Mouse (Mus musculus) testis, adult 2 months (tissue): Measurements from ENCODE around the gene Scarf1. TPM values are rescaled to one million over a fixed set of nuclear protein-coding genes. Genes with fewer than 3 reads are reported as not detected.
A peak's percentile ranks its signal among the peaks of the same experiment; 100 is the strongest.

Source experiments
- H3K27ac ChIP-seq: fragments of 200-500 bp; 2 replicates; pipeline ENCODE4 v1.5.1; 2012; ENCODE audit warnings: low read depth, low read length; ENCODE audit not compliant: control insufficient read depth, insufficient read depth
- H3K27me3 ChIP-seq: fragments of 200-500 bp; 2 replicates; pipeline ENCODE4 v1.6.1; 2012; ENCODE audit warnings: mild to moderate bottlenecking, low read length, moderate library complexity; ENCODE audit not compliant: control insufficient read depth, insufficient read depth
- H3K36me3 ChIP-seq: fragments of 200-500 bp; 2 replicates; pipeline ENCODE4 v1.6.1; 2012; ENCODE audit warnings: mild to moderate bottlenecking, low read length; ENCODE audit not compliant: control insufficient read depth, insufficient read depth
- H3K4me1 ChIP-seq: fragments of 200-500 bp; 2 replicates; pipeline ENCODE4 v1.6.1; 2012; ENCODE audit warnings: low read length; ENCODE audit not compliant: control insufficient read depth, insufficient read depth
- H3K4me3 ChIP-seq: fragments of 200-500 bp; 2 replicates; pipeline ENCODE4 v1.5.1; 2012; ENCODE audit warnings: low read depth, mild to moderate bottlenecking, low read length, moderate library complexity, mixed read lengths; ENCODE audit not compliant: control insufficient read depth
- CTCF ChIP-seq: fragments of 200-500 bp; IDR thresholded peaks from 2 replicates; pipeline ENCODE4 v1.5.1; 2012; ENCODE audit warnings: low read depth, mild to moderate bottlenecking, inconsistent platforms, low read length, moderate library complexity; ENCODE audit not compliant: control insufficient read depth, insufficient read depth, insufficient replicate concordance
- POLR2A ChIP-seq: fragments of 200-500 bp; IDR thresholded peaks from 2 replicates; pipeline ENCODE4 v1.6.1; 2012; ENCODE audit warnings: low read depth, mild to moderate bottlenecking, inconsistent platforms, low read length, moderate library complexity; ENCODE audit not compliant: control insufficient read depth
- polyA plus RNA-seq: library from polyadenylated mRNA; depleted of rRNA; stranded (reverse); fragments of >200 nt; gene quantifications from 2 replicates; pipeline ENCODE4 v1.2.3, GENCODE M21; 2012

The Scarf1 gene
- polyA plus RNA-seq, 1 experiment = 0.64 TPM

DNA sequence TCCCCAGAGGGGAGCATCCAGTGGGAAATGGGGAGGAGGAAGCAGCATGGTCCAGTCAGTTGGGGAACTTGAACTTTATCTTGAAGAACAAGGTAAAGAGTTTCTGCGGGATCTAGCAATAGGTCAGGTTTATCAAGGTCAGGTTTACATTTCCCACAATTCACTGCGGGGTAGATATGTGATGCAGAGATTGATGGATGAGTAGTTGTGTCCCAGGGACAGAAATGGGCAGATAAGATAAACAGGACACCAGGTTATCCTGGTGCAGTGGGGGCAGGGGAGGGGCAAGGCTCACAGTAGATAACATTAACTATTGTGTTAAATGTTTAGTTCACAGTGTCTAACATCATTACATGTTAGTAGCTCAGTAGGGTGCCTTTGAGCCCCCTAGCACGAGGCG is 16.4 kb downstream of the Scarf1 start:
- Histone ChIP-seq H3K27ac (no peak overlapping the region), H3K36me3 (0 out of 2 replicates have a peak, but pooled peaks cover 1% of the 10 kb centered on the region), H3K4me1 (peaks cover 20% of the 10 kb centered on the region), H3K4me3 (peak overlapping the region; percentile 100), H3K27me3 (no peaks in the 10 kb centered on the region)
- TF ChIP-seq POLR2A (no peak), CTCF (no peak)

- TF ChIP-seq POLR2A = no peak
- TF ChIP-seq CTCF = peak; percentile 94
- no peaks in the 10 kb centered on the region for H3K27me3 ChIP-seq
- H3K36me3 ChIP-seq = 0 out of 2 replicates have a peak, but pooled peaks cover 1% of the 10 kb centered on the region
- H3K27ac ChIP-seq = peak overlapping the region; percentile 100
- H3K4me1 ChIP-seq = peaks cover 24% of the 10 kb centered on the region
- peak overlapping the region; percentile 100 for H3K4me3 ChIP-seq
Observed at GRCm38 (mm10) chr11:75530325-75530724, 17.0 kb downstream of the Scarf1 start.

GRCm38 (mm10) chr11:75530845-75531373 is 17.6 kb downstream of the Scarf1 start:
- no peak for TF ChIP-seq CTCF
- TF ChIP-seq POLR2A = no peak; the same call in 1 of the 2 replicates
- H3K36me3 ChIP-seq = 0 out of 2 replicates have a peak, but pooled peaks cover 1% of the 10 kb centered on the region
- H3K4me1 ChIP-seq = peaks cover 23% of the 10 kb centered on the region
- no peaks in the 10 kb centered on the region for H3K27me3 ChIP-seq
- H3K27ac ChIP-seq = peak overlapping the region; percentile 100
- H3K4me3 ChIP-seq = peak overlapping the region; percentile 100

- TF ChIP-seq CTCF (no peak), POLR2A (peak; percentile 64)
- H3K4me3 ChIP-seq = peak within 1 kb of the TSS; percentile 100
- H3K27ac ChIP-seq = peak within 1 kb of the TSS; percentile 100
- 0 out of 2 replicates have a peak, but pooled peaks cover 1% of the 10 kb centered on the region for H3K36me3 ChIP-seq
- H3K27me3 ChIP-seq = no peaks in the 10 kb centered on the region
- H3K4me1 ChIP-seq = peaks cover 22% of the 10 kb centered on the region
Observed at GRCm38 (mm10) chr11:75531469-75532242, 18.3 kb downstream of the Scarf1 start, which contains the start of gene Slc43a2. Gene Slc43a2, plus strand, starts transcription at chr11:75531694.

DNA sequence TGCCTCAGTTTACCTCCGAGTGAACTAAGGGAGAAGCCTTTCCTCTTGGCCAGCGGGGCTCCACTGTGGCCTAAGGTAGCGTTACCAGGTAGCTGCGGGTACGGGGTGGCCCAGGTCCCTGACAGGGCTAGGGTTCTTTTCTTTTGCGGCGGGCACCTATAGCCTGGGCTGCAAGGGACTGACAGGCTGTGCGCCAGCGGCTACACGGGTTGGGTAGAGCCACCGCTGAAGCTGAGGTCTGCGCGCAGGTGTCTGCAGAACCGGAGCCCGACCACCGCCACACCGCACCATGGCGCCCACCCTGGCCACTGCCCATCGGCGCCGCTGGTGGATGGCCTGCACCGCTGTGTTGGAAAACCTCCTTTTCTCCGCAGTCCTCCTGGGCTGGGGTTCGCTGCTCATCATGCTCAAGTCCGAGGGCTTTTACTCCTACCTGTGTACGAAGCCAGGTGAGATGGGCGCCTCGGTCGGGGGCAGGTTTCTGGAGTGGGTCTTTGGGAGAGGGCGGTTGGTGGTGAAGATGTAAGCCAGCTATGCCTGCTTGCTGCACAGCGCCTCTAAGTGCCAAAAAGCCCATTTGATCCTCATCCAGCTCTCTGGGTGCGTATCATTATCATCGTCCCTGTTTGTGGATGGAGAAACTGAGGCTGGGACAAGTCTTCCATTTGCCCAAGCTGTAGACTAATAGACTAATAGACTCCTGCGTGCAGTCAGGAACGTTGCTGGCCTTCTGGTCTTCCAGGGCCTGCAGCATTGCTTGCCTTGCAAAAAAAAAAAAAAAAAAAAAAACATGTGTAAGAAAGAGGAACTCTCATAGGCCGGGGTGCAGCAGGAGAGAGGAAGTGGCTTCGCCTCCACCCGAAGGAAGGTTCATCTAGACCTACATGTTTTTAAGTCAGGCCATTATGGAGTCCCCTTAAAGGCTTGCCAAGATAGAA is 19.3 kb downstream of the Scarf1 start:
- peaks cover 24% of the 10 kb centered on the region for H3K4me1 ChIP-seq

GRCm38 (mm10) chr11:75533314-75534015 is 20.1 kb downstream of the Scarf1 start:
- Histone ChIP-seq H3K36me3 (peaks cover 1% of the 10 kb centered on the region; the same call in 1 of the 2 replicates), H3K4me3 (peak overlapping the region; percentile 100), H3K27me3 (no peaks in the 10 kb centered on the region), H3K4me1 (peaks cover 31% of the 10 kb centered on the region), H3K27ac (0 out of 2 replicates have a peak overlapping the region, but pooled peaks have one; percentile 5)
- no peak for TF ChIP-seq CTCF
- TF ChIP-seq POLR2A = no peak

More for the DNA sequence above, 19.3 kb downstream of the Scarf1 start:
- no peaks in the 10 kb centered on the region for H3K27me3 ChIP-seq
- TF ChIP-seq POLR2A (no peak), CTCF (no peak)
- H3K36me3 ChIP-seq = peaks cover 1% of the 10 kb centered on the region; the same call in 1 of the 2 replicates
- peak overlapping the region; percentile 100 for H3K4me3 ChIP-seq
- peak overlapping the region; percentile 100 for H3K27ac ChIP-seq
